Mouse (Mus musculus): Measurements from ENCODE around the gene Vmn1r197. TPM values are rescaled to one million over a fixed set of nuclear protein-coding genes. Genes with fewer than 3 reads are reported as not detected.

Gene Vmn1r197
- polyA plus RNA-seq, 1 experiment from 2014 or later: not detected

Other genes starting within 250 kb of the Vmn1r197 start
- gene Vmn1r188, start 240.1 kb upstream of the Vmn1r197 start, polyA plus RNA-seq (2016; fragmentation: Nextera tagmentation; extraction: Ambion mirVana): not detected in 2 replicates
- gene Vmn1r189, start 218.8 kb upstream of the Vmn1r197 start, polyA plus RNA-seq (2016; fragmentation: Nextera tagmentation; extraction: Ambion mirVana): not detected in 2 replicates
- not detected in 2 replicates for gene Vmn1r191, start 140.6 kb upstream of the Vmn1r197 start, polyA plus RNA-seq (2016; fragmentation: Nextera tagmentation; extraction: Ambion mirVana)
- gene Vmn1r192, start 133.4 kb upstream of the Vmn1r197 start, polyA plus RNA-seq (2016; fragmentation: Nextera tagmentation; extraction: Ambion mirVana): not detected in 2 replicates
- gene Vmn1r193, start 101.4 kb upstream of the Vmn1r197 start, polyA plus RNA-seq (2016; fragmentation: Nextera tagmentation; extraction: Ambion mirVana): not detected in 2 replicates
- gene Vmn1r194, start 80.4 kb upstream of the Vmn1r197 start, polyA plus RNA-seq (2016; fragmentation: Nextera tagmentation; extraction: Ambion mirVana): not detected in 2 replicates
- gene Vmn1r195, start 54.1 kb upstream of the Vmn1r197 start, polyA plus RNA-seq (2016; fragmentation: Nextera tagmentation; extraction: Ambion mirVana): not detected in 2 replicates
- not detected in 2 replicates for gene Vmn1r196, start 34.7 kb upstream of the Vmn1r197 start, polyA plus RNA-seq (2016; fragmentation: Nextera tagmentation; extraction: Ambion mirVana)
- gene Vmn1r198, start 25.8 kb downstream of the Vmn1r197 start, polyA plus RNA-seq (2016; fragmentation: Nextera tagmentation; extraction: Ambion mirVana): not detected in 2 replicates
- gene Vmn1r199, start 55.2 kb downstream of the Vmn1r197 start, polyA plus RNA-seq (2016; fragmentation: Nextera tagmentation; extraction: Ambion mirVana): not detected in 2 replicates
- not detected in 2 replicates for gene Vmn1r200, start 65.8 kb downstream of the Vmn1r197 start, polyA plus RNA-seq (2016; fragmentation: Nextera tagmentation; extraction: Ambion mirVana)
- gene Vmn1r201, start 147.3 kb downstream of the Vmn1r197 start, polyA plus RNA-seq (2016; fragmentation: Nextera tagmentation; extraction: Ambion mirVana): not detected in 2 replicates
- not detected in 2 replicates for gene Vmn1r202, start 180.8 kb downstream of the Vmn1r197 start, polyA plus RNA-seq (2016; fragmentation: Nextera tagmentation; extraction: Ambion mirVana)
- not detected in 2 replicates for gene Vmn1r203, start 193.5 kb downstream of the Vmn1r197 start, polyA plus RNA-seq (2016; fragmentation: Nextera tagmentation; extraction: Ambion mirVana)
- not detected in 2 replicates for gene Vmn1r204, start 228.6 kb downstream of the Vmn1r197 start, polyA plus RNA-seq (2016; fragmentation: Nextera tagmentation; extraction: Ambion mirVana)

Data from hindbrain, embryonic 12.5 days (tissue).